8 mouse cellular contexts compared by ENCODE assay signal in genomic region chr19:27216318-27216717, GRCm38 (mm10). TPM values are rescaled to one million over a fixed set of nuclear protein-coding genes. Genes with fewer than 3 reads are reported as not detected.
DNase-seq lines count a peak whose midpoint lies in the region; ATAC-seq and TF ChIP-seq lines count a peak whose summit lies in the region.

TSS of gene Vldlr (plus strand) at chr19:27216484.

- ATAC-seq in embryonic facial prominence, embryonic 11.5 days (replicated peaks; ENCODE audit: insufficient number of reproducible peaks, low FRiP score, low TSS enrichment, low read depth) = no peak
- ATAC-seq in kidney, postnatal 0 days (replicated peaks; ENCODE audit: low FRiP score, low read depth) = no peak
- no peak for ATAC-seq in liver, embryonic 13.5 days (ENCODE audit: low read depth)

- WGBS in lung, adult 2 months = 7% methylated on average over 11 of the region's 11 CpGs
- 3% methylated on average over 11 of the region's 11 CpGs for WGBS in embryonic facial prominence, embryonic 11.5 days
- 5% methylated on average over 11 of the region's 11 CpGs for WGBS in kidney, postnatal 0 days
- WGBS in liver, embryonic 13.5 days (ENCODE audit: insufficient replicate concordance) = 7% methylated on average over 11 of the region's 11 CpGs

- no peak for DNase-seq in lung, adult 2 months
- no peak for DNase-seq in lung, postnatal 4 days
- DNase-seq in embryonic facial prominence, embryonic 11.5 days (ENCODE audit: low spot score) = peak; percentile 19
- no peak for DNase-seq in heart, adult 8-10 months (ENCODE audit: low spot score)
- DNase-seq in kidney, postnatal 0 days (ENCODE audit: low spot score) = peak; percentile 7
- no peak for DNase-seq in liver, embryonic 13.5 days
- DNase-seq in c-Kit-positive CD71-positive TER-119-positive erythroid progenitor cells, embryonic 14.5 days (ENCODE audit: low spot score) = no peak
- DNase-seq in yolk sac, embryonic 10.5 days (ENCODE audit: low spot score) = no peak

- no peaks in the 10 kb centered on the region for H3K36me3 ChIP-seq in embryonic facial prominence, embryonic 11.5 days (replicated peaks; ENCODE audit: control insufficient read depth, insufficient read depth, low read depth, low read length)
- no peaks in the 10 kb centered on the region for H3K36me3 ChIP-seq in kidney, postnatal 0 days (ENCODE audit: insufficient read depth, low read length)
- H3K36me3 ChIP-seq in liver, embryonic 13.5 days = no peaks in the 10 kb centered on the region

- H3K4me1 ChIP-seq in lung, adult 2 months (ENCODE audit: control insufficient read depth, insufficient read depth, low read length) = no peaks in the 10 kb centered on the region
- no peaks in the 10 kb centered on the region; the same call in 1 of the 2 replicates for H3K4me1 ChIP-seq in embryonic facial prominence, embryonic 11.5 days (ENCODE audit: control insufficient read depth, insufficient read depth, low read length)
- H3K4me1 ChIP-seq in kidney, postnatal 0 days (replicated peaks; ENCODE audit: insufficient read depth, low read length) = 0 out of 2 replicates have a peak, but pooled peaks cover 5% of the 10 kb centered on the region
- no peaks in the 10 kb centered on the region; the same call in 1 of the 2 replicates for H3K4me1 ChIP-seq in liver, embryonic 13.5 days (replicated peaks)

- 0 out of 2 replicates have a peak within 1 kb of the TSS, but pooled peaks have one; percentile 20 for H3K27ac ChIP-seq in embryonic facial prominence, embryonic 11.5 days (replicated peaks; ENCODE audit: low read depth, low read length)
- peak within 1 kb of the TSS; percentile 83 for H3K27ac ChIP-seq in kidney, postnatal 0 days
- no peak within 1 kb of the TSS for H3K27ac ChIP-seq in liver, embryonic 13.5 days

- TF ChIP-seq CTCF in lung, adult 2 months (IDR thresholded peaks at IDR 0.05; ENCODE audit: insufficient read depth, low read length) = no peak
- TF ChIP-seq CTCF in kidney, postnatal 0 days (IDR thresholded peaks at IDR 0.05; ENCODE audit: low read depth) = no peak

- H3K27me3 ChIP-seq in embryonic facial prominence, embryonic 11.5 days (ENCODE audit: control insufficient read depth, insufficient read depth, low read length) = 0 out of 2 replicates have a peak, but pooled peaks cover 3% of the 10 kb centered on the region
- H3K27me3 ChIP-seq in kidney, postnatal 0 days (ENCODE audit: insufficient read depth, low read length) = no peaks in the 10 kb centered on the region; the same call in 1 of the 2 replicates
- H3K27me3 ChIP-seq in liver, embryonic 13.5 days = peaks cover 58% of the 10 kb centered on the region

- no peak for TF ChIP-seq POLR2A in lung, adult 2 months (IDR thresholded peaks at IDR 0.05; ENCODE audit: borderline replicate concordance, extremely low read depth, low read depth, low read length)

- peak within 1 kb of the TSS; percentile 61 for H3K9ac ChIP-seq in embryonic facial prominence, embryonic 11.5 days (replicated peaks; ENCODE audit: low read length)
- H3K9ac ChIP-seq in kidney, postnatal 0 days (ENCODE audit: low read depth, low read length) = peak within 1 kb of the TSS; percentile 77
- H3K9ac ChIP-seq in liver, embryonic 13.5 days = peak within 1 kb of the TSS; percentile 33; the same call in 1 of the 2 replicates

- peak within 1 kb of the TSS; percentile 67 for H3K4me3 ChIP-seq in lung, adult 2 months (replicated peaks; ENCODE audit: extremely low read depth, low read depth, low read length)
- peak within 1 kb of the TSS; percentile 71 for H3K4me3 ChIP-seq in embryonic facial prominence, embryonic 11.5 days (ENCODE audit: low read depth, low read length)
- peak within 1 kb of the TSS; percentile 82 for H3K4me3 ChIP-seq in kidney, postnatal 0 days (replicated peaks; ENCODE audit: low read depth, low read length)
- H3K4me3 ChIP-seq in liver, embryonic 13.5 days (replicated peaks) = peak within 1 kb of the TSS; percentile 55

- H3K4me2 ChIP-seq in embryonic facial prominence, embryonic 11.5 days (ENCODE audit: low read depth, low read length) = peak within 1 kb of the TSS; percentile 98
- H3K4me2 ChIP-seq in kidney, postnatal 0 days (ENCODE audit: low read length) = peak within 1 kb of the TSS; percentile 92
- H3K4me2 ChIP-seq in liver, embryonic 13.5 days = peak within 1 kb of the TSS; percentile 67

- no peaks in the 10 kb centered on the region for H3K9me3 ChIP-seq in embryonic facial prominence, embryonic 11.5 days (replicated peaks; ENCODE audit: control insufficient read depth, low read length)
- no peaks in the 10 kb centered on the region for H3K9me3 ChIP-seq in kidney, postnatal 0 days (replicated peaks; ENCODE audit: low read length)
- H3K9me3 ChIP-seq in liver, embryonic 13.5 days (replicated peaks) = no peaks in the 10 kb centered on the region

RNA-seq across cellular contexts. Expression of gene Vldlr, which starts in this region (rescaled TPM):
- polyA plus RNA-seq in lung, adult 2 months (2012; rRNA removed) = 23.2 and 31.2 TPM in 2 replicates
- 5.2 and 6.4 TPM in 2 replicates for polyA plus RNA-seq in embryonic facial prominence, embryonic 11.5 days (2014; fragmentation: Nextera tagmentation; extraction: Ambion mirVana)
- total RNA-seq in heart, adult 8-10 months (2022) = 100 to 1,000 TPM; 229 to 259 (median 251) TPM
- polyA plus RNA-seq in kidney, postnatal 0 days (2015; fragmentation: Nextera tagmentation; extraction: Ambion mirVana) = 41.8 and 42.2 TPM in 2 replicates
- 1.6 and 1.8 TPM in 2 replicates for polyA plus RNA-seq in liver, embryonic 13.5 days (2015; fragmentation: Nextera tagmentation; extraction: Ambion mirVana)

Comparison
In these comparisons a context has a peak if more than half of its experiments do, and no peak if none do; other contexts are left out.
1. DNase-seq: peak in embryonic facial prominence, embryonic 11.5 days (single experiment) and kidney, postnatal 0 days (single experiment); none in lung, adult 2 months (single experiment), lung, postnatal 4 days (0 of 2), heart, adult 8-10 months (single experiment), liver, embryonic 13.5 days (single experiment), c-Kit-positive CD71-positive TER-119-positive erythroid progenitor cells, embryonic 14.5 days (single experiment) and yolk sac, embryonic 10.5 days (single experiment).
2. Peak in every context shown above with its lines, with median percentiles within 50 percentile points of each other: H3K4me3 ChIP-seq, H3K4me2 ChIP-seq and H3K9ac ChIP-seq.